ENCODE assay signal across 9 mouse cellular contexts in the genomic region with DNA sequence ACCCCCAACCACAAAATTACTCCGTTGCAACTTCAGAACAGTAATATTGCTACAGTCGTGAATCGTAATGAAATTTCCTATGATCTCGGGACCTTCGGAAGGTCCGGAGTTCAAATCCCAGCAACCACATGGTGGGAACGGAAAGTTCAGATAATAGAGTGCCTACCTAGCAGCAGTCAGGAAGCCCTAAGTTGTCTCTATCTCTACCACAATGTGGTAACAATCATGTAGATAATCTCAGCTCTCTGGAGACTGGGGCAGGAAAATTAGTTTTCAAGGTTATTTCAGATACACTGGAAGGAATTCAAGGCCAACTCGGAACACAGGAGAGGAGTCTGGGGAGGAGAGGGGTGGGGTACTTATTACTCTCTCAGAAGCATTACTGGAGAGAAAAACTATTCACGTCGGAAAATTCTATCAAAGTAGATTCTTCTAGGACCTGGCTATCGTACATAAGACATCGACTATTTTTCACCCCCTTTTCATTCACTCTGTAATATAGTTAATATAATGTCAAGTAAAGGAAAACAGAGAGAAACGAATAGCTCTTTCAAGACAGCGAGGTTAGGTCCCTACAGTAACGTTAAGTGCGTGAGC. TPM values are rescaled to one million over a fixed set of nuclear protein-coding genes. Genes with fewer than 3 reads are reported as not detected.
A peak's percentile ranks its signal among the peaks of the same experiment; 100 is the strongest.
DNase-seq lines count a peak whose midpoint lies in the region; ATAC-seq and TF ChIP-seq lines count a peak whose summit lies in the region.
"Had no signal": no experiment of that assay in that cellular context is flagged by ENCODE, and none has a peak within 500 bp of the region (broad histone marks: within the 10 kb centered on the region; RNA-seq: fewer than 3 reads in every experiment).

No protein-coding gene starts in this region.

- TF ChIP-seq POLR2A in kidney, adult 2 months (IDR thresholded peaks at IDR 0.05; ENCODE audit: low read depth, low read length): no peak

- ATAC-seq in hindbrain, embryonic 11.5 days (ENCODE audit: low FRiP score): peak; percentile 8; the same call in 1 of the 2 replicates
- ATAC-seq in midbrain, embryonic 13.5 days: no peak
- ATAC-seq in megakaryocyte progenitor cell, adult 5-6 weeks (replicated peaks; ENCODE audit: poor library complexity): no peak

- H3K4me2 ChIP-seq in hindbrain, embryonic 11.5 days (replicated peaks; ENCODE audit: low read depth, low read length): peak overlapping the region; percentile 26; the same call in 1 of the 2 replicates
- H3K4me2 ChIP-seq in midbrain, embryonic 13.5 days (replicated peaks): peak overlapping the region; percentile 62

- no peaks in the 10 kb centered on the region for H3K27me3 ChIP-seq in kidney, adult 2 months (replicated peaks; ENCODE audit: control insufficient read depth, insufficient read depth, low read length)
- no peaks in the 10 kb centered on the region for H3K27me3 ChIP-seq in hindbrain, embryonic 11.5 days (ENCODE audit: control insufficient read depth, insufficient read depth, low read length)
- H3K27me3 ChIP-seq in midbrain, embryonic 13.5 days: no peaks in the 10 kb centered on the region

- H3K4me3 ChIP-seq in kidney, adult 2 months (ENCODE audit: insufficient read depth, low read depth, low read length): peak overlapping the region; percentile 39
- H3K4me3 ChIP-seq in brown adipose tissue, adult 24 weeks (ENCODE audit: insufficient read depth, low read depth, low read length): peak overlapping the region; percentile 34
- H3K4me3 ChIP-seq in hindbrain, embryonic 11.5 days (ENCODE audit: low read depth, low read length): peak overlapping the region; percentile 98
- peak overlapping the region; percentile 95 for H3K4me3 ChIP-seq in midbrain, embryonic 13.5 days (replicated peaks)

- no peak for DNase-seq in kidney, adult 2 months
- DNase-seq in kidney, postnatal 25 days: no peak
- no peak for DNase-seq in hindbrain, embryonic 11.5 days (ENCODE audit: low spot score)
- no peak for DNase-seq in right cerebral cortex, postnatal 4 days
- no peak for DNase-seq in urinary bladder, adult 18-20 months (ENCODE audit: low spot score in 2 of 2)

- H3K4me1 ChIP-seq in kidney, adult 2 months (ENCODE audit: control insufficient read depth, insufficient read depth, low read length): no peaks in the 10 kb centered on the region; the same call in none of the 2 replicates
- H3K4me1 ChIP-seq in brown adipose tissue, adult 24 weeks (ENCODE audit: control insufficient read depth, insufficient read depth, insufficient read length, low read length): 0 out of 2 replicates have a peak, but pooled peaks cover 6% of the 10 kb centered on the region
- H3K4me1 ChIP-seq in hindbrain, embryonic 11.5 days (replicated peaks; ENCODE audit: control insufficient read depth, insufficient read depth, low read length): no peaks in the 10 kb centered on the region; the same call in 1 of the 2 replicates
- peaks cover 33% of the 10 kb centered on the region for H3K4me1 ChIP-seq in midbrain, embryonic 13.5 days (replicated peaks)

- no peaks in the 10 kb centered on the region for H3K36me3 ChIP-seq in kidney, adult 2 months (ENCODE audit: control insufficient read depth, insufficient read depth, low read length)
- no peaks in the 10 kb centered on the region for H3K36me3 ChIP-seq in hindbrain, embryonic 11.5 days (ENCODE audit: control insufficient read depth, insufficient read depth, low read length)
- peaks cover 8% of the 10 kb centered on the region; the same call in 1 of the 2 replicates for H3K36me3 ChIP-seq in midbrain, embryonic 13.5 days

- no peaks in the 10 kb centered on the region for H3K9me3 ChIP-seq in hindbrain, embryonic 11.5 days (ENCODE audit: control insufficient read depth, low read length)
- no peaks in the 10 kb centered on the region for H3K9me3 ChIP-seq in midbrain, embryonic 13.5 days

- peak overlapping the region; percentile 56; the same call in 1 of the 2 replicates for H3K27ac ChIP-seq in kidney, adult 2 months (ENCODE audit: insufficient read depth, low read depth, low read length)
- peak overlapping the region; percentile 68 for H3K27ac ChIP-seq in brown adipose tissue, adult 24 weeks (replicated peaks; ENCODE audit: low read depth, low read length)
- peak overlapping the region; percentile 97; the same call in 1 of the 2 replicates for H3K27ac ChIP-seq in hindbrain, embryonic 11.5 days (ENCODE audit: low read depth, low read length)
- peak overlapping the region; percentile 96 for H3K27ac ChIP-seq in midbrain, embryonic 13.5 days

- WGBS in kidney, adult 2 months: 31% methylated on average over 16 of the region's 16 CpGs
- WGBS in hindbrain, embryonic 11.5 days: 40% methylated on average over 16 of the region's 16 CpGs
- 39% methylated on average over 16 of the region's 16 CpGs for WGBS in midbrain, embryonic 13.5 days

- H3K9ac ChIP-seq in hindbrain, embryonic 11.5 days (ENCODE audit: low read depth, low read length): peak overlapping the region; percentile 96; the same call in 1 of the 2 replicates
- H3K9ac ChIP-seq in midbrain, embryonic 13.5 days (replicated peaks): peak overlapping the region; percentile 98

- no peak for TF ChIP-seq CTCF in kidney, adult 2 months (conservative IDR thresholded peaks at IDR 0.05; ENCODE audit: insufficient read depth, insufficient read length, low read depth, low read length)

RNA-seq across cellular contexts. Expression of a gene that starts 0.5 kb away (rescaled TPM):
- 16.9 and 19.0 TPM in 2 replicates for polyA plus RNA-seq in kidney, adult 2 months (2012; rRNA removed)
- polyA plus RNA-seq in brown adipose tissue, adult 24 weeks (2012; ENCODE audit: insufficient read depth, insufficient read length, missing spikeins): 61.4 and 68.1 TPM in 2 replicates
- polyA plus RNA-seq in hindbrain, embryonic 11.5 days (2014; fragmentation: Nextera tagmentation; extraction: Ambion mirVana): 124 and 126 TPM in 2 replicates
- polyA plus RNA-seq in midbrain, embryonic 13.5 days (2015; fragmentation: Nextera tagmentation; extraction: Ambion mirVana): 97.5 and 101 TPM in 2 replicates
- 86.9 and 95.9 TPM in 2 replicates for total RNA-seq in megakaryocyte progenitor cell, adult 5-6 weeks (2015)
- total RNA-seq in megakaryocyte progenitor cell, adult 5-6 weeks (2017): 133 and 153 TPM in 2 replicates

RNA-seq across cellular contexts. Expression of a gene that starts 23.5 kb away (rescaled TPM):
- polyA plus RNA-seq in kidney, adult 2 months (2012; rRNA removed): 18.4 and 19.6 TPM in 2 replicates
- polyA plus RNA-seq in brown adipose tissue, adult 24 weeks (2012; ENCODE audit: insufficient read depth, insufficient read length, missing spikeins): 107 and 119 TPM in 2 replicates
- 199 and 220 TPM in 2 replicates for polyA plus RNA-seq in hindbrain, embryonic 11.5 days (2014; fragmentation: Nextera tagmentation; extraction: Ambion mirVana)
- 201 and 205 TPM in 2 replicates for polyA plus RNA-seq in midbrain, embryonic 13.5 days (2015; fragmentation: Nextera tagmentation; extraction: Ambion mirVana)
- total RNA-seq in megakaryocyte progenitor cell, adult 5-6 weeks (2015): 124 and 134 TPM in 2 replicates
- 114 and 115 TPM in 2 replicates for total RNA-seq in megakaryocyte progenitor cell, adult 5-6 weeks (2017)

RNA-seq across cellular contexts. Expression of a gene that starts 49.1 kb away (rescaled TPM):
- 0.30 and 0.31 TPM in 2 replicates for polyA plus RNA-seq in kidney, adult 2 months (2012; rRNA removed)
- not detected in 2 replicates for polyA plus RNA-seq in brown adipose tissue, adult 24 weeks (2012; ENCODE audit: insufficient read depth, insufficient read length, missing spikeins)
- 0.03 TPM in 1 of 2 replicates, not detected in the other for polyA plus RNA-seq in hindbrain, embryonic 11.5 days (2014; fragmentation: Nextera tagmentation; extraction: Ambion mirVana)
- not detected in 2 replicates for polyA plus RNA-seq in midbrain, embryonic 13.5 days (2015; fragmentation: Nextera tagmentation; extraction: Ambion mirVana)
- total RNA-seq in megakaryocyte progenitor cell, adult 5-6 weeks (2015): not detected in 2 replicates
- total RNA-seq in megakaryocyte progenitor cell, adult 5-6 weeks (2017): not detected in 2 replicates
- total RNA-seq: hematopoietic stem cell, adult 5-6 weeks had no signal

Comparison
In these comparisons a context has a peak if more than half of its experiments do, and no peak if none do; other contexts are left out.
1. H3K4me3 ChIP-seq: peak in every context shown above with its lines; median percentile 98 in hindbrain, embryonic 11.5 days; 95 in midbrain, embryonic 13.5 days; 39 in kidney, adult 2 months; 34 in brown adipose tissue, adult 24 weeks.